Mouse (Mus musculus) brain, embryonic 14.5 days (tissue): ENCODE data around the gene H2afy.

Source experiments
- CTCF ChIP-seq: fragments of 200-500 bp; IDR thresholded peaks from 2 replicates; pipeline ENCODE4 v1.5.1; 2012; ENCODE audit warnings: inconsistent platforms, mild to moderate bottlenecking, moderate library complexity, borderline replicate concordance; ENCODE audit not compliant: insufficient read depth, insufficient read length; ENCODE audit errors: extremely low read depth
- POLR2A ChIP-seq: fragments of 200-500 bp; IDR thresholded peaks from 2 replicates; pipeline ENCODE4 v1.6.1; 2012; ENCODE audit warnings: mild to moderate bottlenecking, inconsistent platforms, borderline replicate concordance; ENCODE audit not compliant: poor library complexity, insufficient read depth, insufficient read length, severe bottlenecking; ENCODE audit errors: extremely low read depth

DNA sequence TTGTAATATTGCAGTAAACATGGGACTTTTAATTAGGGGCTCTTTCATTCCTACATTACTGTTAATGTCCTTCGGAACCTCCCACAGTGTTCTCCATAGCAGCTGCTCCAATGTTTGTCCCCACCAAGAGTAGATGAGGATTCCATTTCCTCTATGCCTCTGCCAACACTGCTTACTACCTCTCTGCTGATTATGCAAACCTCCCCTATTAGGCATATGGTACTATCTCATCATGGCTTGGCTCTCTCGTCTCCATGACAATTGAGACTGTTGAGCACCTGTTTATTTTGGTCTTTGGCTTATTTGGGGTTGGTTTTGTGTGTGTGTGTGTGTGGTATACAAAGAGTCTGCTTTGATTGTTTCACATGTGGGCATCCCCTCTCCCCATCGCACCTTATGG is 95.5 kb downstream of the H2afy start:
- no peak for TF ChIP-seq CTCF
- no peak for TF ChIP-seq POLR2A
